Mouse (Mus musculus) kidney, adult 11 months (tissue): ENCODE results near the gene Nsmce1.

Source experiments
- DNase-seq: peaks from one replicate; pipeline ENCODE4 v3.0.0; 2022

The Nsmce1 gene

GRCm38 (mm10) chr7:125490947-125491735 is at the start of gene Nsmce1:
TSS of gene Nsmce1 (minus strand) at chr7:125491596.
- DNase-seq: peak; percentile 95

DNA sequence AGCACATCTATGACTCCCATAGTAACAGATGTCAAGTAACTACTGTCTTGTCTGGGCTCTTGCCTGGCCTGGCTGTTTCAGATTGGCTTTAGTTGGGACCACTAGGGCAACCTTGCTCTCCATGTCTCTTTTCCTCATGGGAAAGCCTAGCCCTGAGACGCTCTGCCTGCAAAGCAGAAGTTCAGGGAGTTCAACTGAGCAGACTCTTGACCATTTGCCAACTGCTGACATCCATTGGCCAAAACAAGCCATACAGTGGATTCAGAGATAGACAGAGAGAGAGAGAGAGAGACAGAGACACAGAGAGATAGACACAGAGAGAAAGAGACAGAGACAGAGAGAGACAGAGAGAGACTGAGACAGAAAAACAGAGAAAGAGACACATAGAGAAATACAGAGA is 49.6 kb upstream of the Nsmce1 start:
- no peak for DNase-seq

DNA sequence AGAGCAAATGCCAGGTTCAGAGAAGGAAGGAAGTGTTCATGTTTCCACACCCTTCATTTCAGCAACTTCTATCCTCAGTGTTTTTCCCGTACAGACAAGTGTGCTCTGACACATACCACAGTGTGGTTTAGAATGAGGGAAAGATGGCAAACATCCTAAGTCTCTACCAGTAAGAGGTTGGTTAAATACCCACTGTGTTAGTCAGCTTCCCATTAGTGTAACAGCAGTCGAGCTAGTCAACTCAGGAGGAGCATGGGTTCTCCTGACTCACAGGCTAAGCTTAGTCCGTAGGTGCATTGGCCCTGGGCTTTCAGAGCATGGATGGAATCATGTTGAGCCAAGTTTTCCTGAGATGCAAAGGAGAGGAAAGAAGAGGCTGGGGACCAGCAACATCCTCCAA is 48.0 kb upstream of the Nsmce1 start:
- no peak for DNase-seq

DNA sequence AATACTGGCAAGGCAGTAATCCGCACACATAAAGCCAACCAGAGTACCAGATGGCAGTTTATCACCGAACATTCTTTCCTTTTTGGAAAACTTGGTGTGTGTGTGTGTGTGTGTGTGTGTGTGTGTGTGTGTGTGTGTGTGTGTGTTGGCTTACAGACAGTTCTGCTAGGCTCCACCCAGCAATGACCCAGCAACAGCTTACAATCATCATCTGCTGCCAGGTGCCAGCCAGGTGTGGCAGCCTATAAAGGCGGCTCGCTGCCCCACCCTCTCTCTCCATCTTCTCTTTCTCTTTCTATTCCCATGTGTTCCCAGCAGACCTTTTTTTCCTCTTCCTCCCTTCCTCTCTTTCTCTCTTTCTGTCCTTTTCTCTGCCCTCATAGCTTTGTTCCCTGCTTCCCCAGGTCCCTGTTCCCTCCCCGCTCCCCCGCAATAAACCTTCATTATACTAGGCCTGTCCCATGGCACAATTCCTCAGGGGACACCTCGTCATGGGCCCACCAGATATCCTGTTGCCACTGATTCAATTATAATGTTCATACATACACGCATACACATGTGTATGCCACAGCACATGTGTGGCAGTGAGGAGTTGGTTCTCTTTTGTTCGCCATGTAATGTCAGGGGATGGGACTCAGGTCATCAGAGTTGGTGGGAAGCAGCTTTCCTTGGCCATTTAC is 36.6 kb upstream of the Nsmce1 start:
- no peak for DNase-seq

DNA sequence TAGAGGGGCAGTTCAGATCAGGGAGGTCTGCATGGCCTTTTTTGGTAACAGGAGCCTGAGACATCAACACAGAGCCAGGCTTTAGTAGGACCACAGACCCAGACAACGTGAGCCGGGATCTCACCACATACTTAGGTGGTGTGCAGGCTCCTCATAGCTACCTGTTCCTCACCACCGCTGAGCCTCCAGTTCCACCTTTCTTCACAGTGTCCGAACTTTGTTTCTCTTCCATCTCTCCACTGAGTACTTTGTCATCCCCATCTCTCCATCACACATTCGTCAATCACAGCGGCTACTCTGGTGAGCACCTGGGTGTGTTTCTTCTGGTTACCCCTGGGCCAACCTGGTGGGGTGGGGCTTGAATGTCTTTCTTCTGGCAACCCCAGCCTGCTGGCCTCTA is 35.8 kb upstream of the Nsmce1 start:
- no peak for DNase-seq

- no peak for DNase-seq
Measured at GRCm38 (mm10) chr7:125523051-125523450, 31.7 kb upstream of the Nsmce1 start.

GRCm38 (mm10) chr7:125519715-125520114 is 28.3 kb upstream of the Nsmce1 start:
- no peak for DNase-seq

- no peak for DNase-seq
Measured at GRCm38 (mm10) chr7:125517470-125517869, 26.1 kb upstream of the Nsmce1 start.

DNA sequence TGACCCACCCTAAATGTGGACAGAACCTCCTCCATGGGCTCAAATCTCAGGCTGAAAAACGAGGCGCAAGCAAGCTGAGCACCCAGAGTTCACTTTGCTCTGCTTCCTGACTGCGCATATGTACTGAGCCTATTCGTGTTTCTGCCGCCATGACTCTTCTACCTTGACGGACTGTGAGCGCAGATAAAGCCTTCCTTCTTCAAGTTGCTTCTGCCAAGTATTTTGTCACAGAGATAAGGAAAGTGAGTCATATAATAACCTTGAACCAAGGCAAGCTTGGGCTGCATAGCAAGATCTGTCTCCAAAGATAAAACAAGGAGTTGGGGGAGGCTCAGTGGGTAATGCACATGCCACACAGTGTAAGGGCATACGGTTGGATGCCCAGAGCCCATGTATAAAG is 25.3 kb upstream of the Nsmce1 start:
- DNase-seq: no peak

DNA sequence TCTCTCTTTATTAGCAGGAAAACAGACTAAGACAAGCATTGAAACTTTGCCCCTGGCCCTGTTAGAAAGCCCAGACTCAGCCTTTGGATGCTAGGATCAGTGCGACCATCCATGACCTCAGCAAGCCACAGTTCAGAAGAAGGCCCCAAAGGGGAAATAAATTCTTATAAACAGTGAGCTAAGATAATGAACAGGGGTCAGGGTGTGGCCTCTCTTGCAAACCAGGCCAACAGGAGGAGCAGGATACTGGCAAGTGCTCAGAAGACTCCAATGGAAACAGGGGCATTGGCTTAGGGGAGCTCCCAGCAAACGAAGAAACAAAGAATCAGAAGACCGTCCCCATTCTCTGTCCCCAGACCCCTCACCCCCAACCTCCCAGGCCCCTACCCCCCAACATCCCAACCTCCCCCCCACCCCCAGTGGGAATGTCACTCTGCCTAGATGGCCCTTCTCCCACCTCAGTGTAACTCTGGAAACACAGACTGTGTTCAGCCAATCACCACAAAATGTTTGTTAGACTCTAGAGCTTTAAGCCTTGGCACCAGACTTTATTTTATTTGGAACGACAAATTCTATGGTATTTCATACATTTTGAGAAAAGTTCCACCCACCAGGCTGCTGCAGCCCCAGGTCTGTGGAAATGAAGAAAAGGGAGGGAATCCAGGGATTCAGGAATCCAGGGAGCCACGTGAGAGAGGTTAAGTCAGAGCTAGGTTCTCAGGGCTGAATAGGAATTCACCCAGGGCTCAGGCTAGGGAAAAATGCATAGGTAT is 23.9 kb upstream of the Nsmce1 start:
- no peak for DNase-seq

DNA sequence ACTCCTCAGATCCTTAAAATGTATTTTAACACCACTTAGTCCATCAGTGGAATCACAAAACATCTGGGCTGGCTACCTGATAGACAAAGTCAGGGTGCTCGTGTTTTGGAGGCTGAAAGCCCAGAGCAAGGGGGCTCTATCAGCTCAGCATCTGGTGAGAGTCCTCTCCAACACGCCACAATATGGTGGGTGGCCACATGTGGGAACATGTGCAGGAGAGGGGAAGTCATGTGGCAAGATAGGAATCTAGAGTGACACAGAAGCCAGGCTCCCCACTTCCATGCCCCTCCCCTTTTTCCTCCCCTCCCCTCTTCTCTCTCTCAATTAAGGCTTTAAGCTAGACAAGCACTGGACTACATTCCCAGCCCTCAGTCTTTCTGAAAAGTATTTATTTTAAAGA is 20.5 kb upstream of the Nsmce1 start:
- DNase-seq: no peak

DNA sequence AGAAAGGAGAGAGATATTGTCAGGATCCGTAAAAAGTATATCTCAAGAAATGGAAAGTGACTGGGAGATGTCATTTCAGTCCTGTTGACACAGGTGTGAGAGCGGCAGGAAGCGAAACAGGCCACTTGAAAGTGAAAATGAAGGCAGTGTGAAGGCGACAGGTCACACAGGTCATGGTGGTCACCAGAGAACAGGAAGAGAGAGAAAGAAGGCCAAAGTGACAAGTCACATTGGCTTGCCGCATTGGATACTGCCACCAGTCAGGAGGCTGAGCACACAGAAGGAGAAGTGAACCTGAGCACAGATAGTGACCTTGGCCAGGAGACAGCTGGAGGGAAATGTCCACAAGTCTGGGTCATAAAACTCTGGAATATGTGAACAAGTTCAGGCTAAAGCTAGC is 20.0 kb upstream of the Nsmce1 start:
- DNase-seq: no peak

GRCm38 (mm10) chr7:125507279-125507678 is 15.9 kb upstream of the Nsmce1 start:
- no peak for DNase-seq

GRCm38 (mm10) chr7:125505568-125505967 is 14.2 kb upstream of the Nsmce1 start:
- no peak for DNase-seq

GRCm38 (mm10) chr7:125504618-125505017 is 13.2 kb upstream of the Nsmce1 start:
- DNase-seq: no peak

GRCm38 (mm10) chr7:125503374-125504092 is 12.1 kb upstream of the Nsmce1 start:
- no peak for DNase-seq

- no peak for DNase-seq
Measured at GRCm38 (mm10) chr7:125500879-125501278, 9.5 kb upstream of the Nsmce1 start.

DNA sequence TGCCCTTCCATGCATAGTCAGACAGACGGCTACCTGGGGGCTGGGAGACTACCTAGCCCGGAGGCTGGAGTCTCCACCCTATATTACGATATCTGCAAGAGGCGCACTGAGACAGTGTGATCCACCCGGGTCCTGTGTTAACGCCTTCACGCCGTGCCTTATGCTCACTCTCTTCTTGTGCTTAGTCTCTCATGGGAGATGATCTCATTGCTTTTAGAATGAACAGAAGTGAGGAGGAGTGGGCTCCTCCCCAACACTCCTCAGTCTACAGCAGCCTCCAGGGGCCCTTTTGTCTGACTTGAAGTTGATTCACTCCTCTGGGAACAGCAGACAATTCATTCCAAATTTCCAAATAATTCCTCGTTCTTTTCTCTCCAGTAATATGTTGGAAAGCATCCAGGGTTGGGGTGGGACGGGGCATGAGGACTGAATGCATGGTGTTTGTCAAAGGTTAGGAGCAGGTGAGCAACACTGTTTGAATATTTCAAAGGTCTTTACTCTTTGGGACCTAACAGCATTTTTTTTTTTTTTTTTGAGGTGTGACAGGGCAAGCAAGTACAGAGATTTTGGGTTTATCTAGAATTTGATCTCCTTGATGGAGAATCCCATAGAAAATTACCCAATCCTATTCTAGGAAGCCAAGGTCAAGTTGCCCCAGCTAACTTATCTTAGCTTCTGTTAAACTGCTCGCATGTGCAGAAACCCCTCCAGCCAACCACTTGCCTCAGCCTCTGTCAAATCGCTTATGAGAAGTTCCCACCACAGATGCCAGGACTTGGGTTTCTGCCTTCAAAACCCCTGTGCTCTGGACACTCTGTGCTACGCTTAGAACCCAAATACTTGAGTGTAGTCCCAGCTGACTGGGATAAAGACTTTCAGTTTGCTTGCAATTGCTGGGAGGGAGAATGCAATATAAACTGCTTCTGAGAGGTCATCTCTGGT is 8.8 kb upstream of the Nsmce1 start:
- no peak for DNase-seq

DNA sequence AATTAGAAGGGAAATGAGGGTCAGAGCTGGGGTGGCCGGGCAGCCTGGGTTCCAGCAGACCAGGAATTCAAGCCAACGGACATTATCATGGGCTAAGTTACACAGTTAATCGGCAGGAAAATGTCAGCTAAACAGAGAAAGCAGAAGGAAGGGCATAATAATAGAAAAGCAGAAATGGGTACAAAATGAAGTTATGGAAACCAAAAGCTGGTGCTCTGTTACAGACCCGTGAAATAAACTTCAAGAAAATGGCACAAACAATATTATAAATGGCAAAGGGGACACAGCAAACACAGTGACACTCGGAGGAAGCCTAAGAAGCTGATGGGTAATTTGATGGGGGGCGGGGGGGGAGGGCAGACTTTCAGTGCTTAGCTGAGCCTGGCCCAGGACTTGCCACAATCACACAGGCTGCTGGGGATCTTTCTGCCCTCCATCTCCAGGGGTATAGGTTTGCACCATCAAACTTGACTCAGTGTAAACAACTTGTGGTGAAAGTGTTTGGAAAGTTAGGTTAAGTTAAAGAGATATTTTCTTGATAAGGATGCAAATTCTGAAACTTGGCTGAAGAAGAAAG is 4.6 kb upstream of the Nsmce1 start:
- no peak for DNase-seq

DNA sequence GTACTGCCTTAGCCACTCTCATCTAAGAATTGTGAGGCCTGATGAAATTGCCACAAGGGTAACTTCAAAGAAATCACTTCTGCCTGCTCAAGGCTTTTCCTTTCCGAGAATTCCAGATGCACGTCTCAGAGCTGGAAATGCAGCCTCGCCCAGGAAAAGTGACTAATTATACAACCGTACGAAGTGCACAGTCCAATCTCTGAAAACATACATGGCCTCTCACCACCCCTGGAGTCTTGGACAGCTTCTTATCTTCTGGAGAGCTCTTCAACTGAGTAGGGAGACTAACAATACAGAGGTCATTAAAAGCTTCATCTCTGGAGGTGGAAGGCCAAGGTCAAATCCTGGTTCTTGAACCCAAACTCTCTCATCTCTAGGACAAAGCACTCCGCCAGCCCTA is 1.2 kb upstream of the Nsmce1 start:
- DNase-seq: no peak

DNA sequence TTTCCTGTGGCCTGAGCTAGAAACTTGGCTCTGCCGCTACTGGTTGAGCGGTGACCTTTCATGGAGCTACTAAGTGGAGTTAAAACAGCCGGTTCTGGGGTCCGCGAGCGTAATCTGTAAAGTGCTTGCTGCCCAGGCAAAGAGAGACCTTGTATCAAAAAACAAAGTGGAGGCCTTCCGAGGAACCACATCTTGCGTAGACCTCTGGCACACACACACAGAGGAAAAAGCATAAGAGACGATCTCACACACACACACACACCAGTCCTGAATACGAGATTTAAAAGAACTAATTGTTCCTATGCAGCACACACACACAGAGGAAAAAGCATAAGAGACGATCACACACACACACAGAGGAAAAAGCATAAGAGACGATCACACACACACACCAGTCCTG is 364 bp upstream of the Nsmce1 start:
- no peak for DNase-seq

DNA sequence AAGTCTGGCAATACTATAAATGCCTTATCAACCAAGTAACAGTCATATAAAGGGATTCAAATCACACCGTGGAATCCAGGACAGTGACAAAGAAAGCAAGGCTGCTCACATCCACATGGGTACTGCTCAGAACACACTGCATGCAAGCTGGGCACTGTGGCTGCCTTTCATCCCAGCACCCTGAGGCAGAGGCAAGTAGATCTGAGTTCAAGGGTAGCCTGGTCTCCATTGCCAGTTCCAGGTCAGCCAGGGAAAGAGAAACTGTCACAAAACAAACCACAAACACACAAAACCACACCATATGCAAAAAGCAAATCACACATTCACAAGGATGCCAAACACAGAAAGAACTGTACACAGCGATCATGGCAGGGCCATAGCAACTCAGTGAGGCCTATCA is 1.8 kb downstream of the Nsmce1 start:
- DNase-seq: no peak
